In the genomic region with DNA sequence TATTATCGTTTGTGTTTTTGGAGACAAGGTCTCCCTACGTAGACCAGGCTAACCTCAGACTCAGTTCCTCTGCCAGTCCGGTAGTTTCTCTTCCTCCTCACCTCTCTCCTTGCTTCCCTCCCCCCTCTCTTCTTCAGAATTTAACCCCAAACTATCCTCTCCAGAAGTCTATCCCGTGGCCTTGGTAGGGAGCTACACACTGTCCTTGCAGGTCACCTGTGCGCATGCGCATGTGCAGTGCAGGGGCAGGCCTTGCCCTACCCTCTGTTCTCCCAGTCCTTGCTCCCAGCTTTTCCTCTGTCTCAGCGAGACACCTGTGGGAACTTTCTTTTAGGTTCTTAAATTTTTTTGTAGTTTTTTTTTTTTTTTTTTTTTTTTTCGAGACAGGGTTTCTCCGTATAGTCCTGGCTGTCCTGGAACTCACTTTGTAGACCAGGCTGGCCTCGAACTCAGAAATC, we compare ENCODE assay signal across 31 mouse cellular contexts. TPM values are rescaled to one million over a fixed set of nuclear protein-coding genes. Genes with fewer than 3 reads are reported as not detected.
A peak's percentile ranks its signal among the peaks of the same experiment; 100 is the strongest.
DNase-seq lines count a peak whose midpoint lies in the region; ATAC-seq lines count a peak whose summit lies in the region.
"Had no signal": no experiment of that assay in that cellular context is flagged by ENCODE, and none has a peak within 500 bp of the region (broad histone marks: within the 10 kb centered on the region; RNA-seq: fewer than 3 reads in every experiment).

No protein-coding gene starts in this region.

- peak overlapping the region; percentile 34; the same call in 1 of the 2 replicates for H3K4me3 ChIP-seq in limb, embryonic 10.5 days
- no peak overlapping the region for H3K4me3 ChIP-seq in limb, embryonic 13.5 days
- no peak overlapping the region for H3K4me3 ChIP-seq in intestine, embryonic 15.5 days (replicated peaks)
- H3K4me3 ChIP-seq: forebrain, embryonic 10.5 days; forebrain, embryonic 13.5 days; hindbrain, embryonic 12.5 days; hindbrain, embryonic 15.5 days had no signal

- no peak overlapping the region for H3K9ac ChIP-seq in limb, embryonic 13.5 days
- H3K9ac ChIP-seq in intestine, embryonic 15.5 days = no peak overlapping the region
- H3K9ac ChIP-seq: hindbrain, embryonic 12.5 days; hindbrain, embryonic 15.5 days had no signal

- peaks cover 32% of the 10 kb centered on the region for H3K4me1 ChIP-seq in limb, embryonic 10.5 days
- peaks cover 18% of the 10 kb centered on the region for H3K4me1 ChIP-seq in limb, embryonic 13.5 days
- peaks cover 7% of the 10 kb centered on the region for H3K4me1 ChIP-seq in intestine, embryonic 15.5 days (replicated peaks)

- no peaks in the 10 kb centered on the region for H3K36me3 ChIP-seq in limb, embryonic 10.5 days
- H3K36me3 ChIP-seq in limb, embryonic 13.5 days = no peaks in the 10 kb centered on the region
- H3K36me3 ChIP-seq in intestine, embryonic 15.5 days = no peaks in the 10 kb centered on the region
- H3K36me3 ChIP-seq: forebrain, embryonic 10.5 days; hindbrain, embryonic 12.5 days; hindbrain, embryonic 15.5 days had no signal

- H3K27me3 ChIP-seq in limb, embryonic 10.5 days (ENCODE audit: low read depth, poor library complexity, severe bottlenecking) = peaks cover 40% of the 10 kb centered on the region
- peaks cover 8% of the 10 kb centered on the region for H3K27me3 ChIP-seq in limb, embryonic 13.5 days
- peaks cover 20% of the 10 kb centered on the region for H3K27me3 ChIP-seq in intestine, embryonic 15.5 days (replicated peaks)

- peak; percentile 59 for DNase-seq in heart, adult 11 months
- no peak for DNase-seq in heart, adult 8-10 months (ENCODE audit: low spot score)
- peak; percentile 32 for DNase-seq in ES-CJ7 (ENCODE audit: low read depth, low spot score)
- DNase-seq in limb, embryonic 10.5 days (ENCODE audit: low spot score) = no peak
- DNase-seq in ovary, postnatal 14 days (ENCODE audit: low spot score) = no peak
- no peak for DNase-seq in lung, postnatal 36 days
- DNase-seq: adrenal gland, postnatal 10 days; adrenal gland, postnatal 36 days; B cell, adult 2 months; cerebellum, adult 18-20 months; cerebellum, adult 9-10 months; gastrocnemius, postnatal 10 days; gastrocnemius, postnatal 36 days; heart, adult 18-20 months had no signal

- H3K27ac ChIP-seq in limb, embryonic 10.5 days = peak overlapping the region; percentile 64; the same call in 1 of the 2 replicates
- no peak overlapping the region for H3K27ac ChIP-seq in limb, embryonic 13.5 days
- no peak overlapping the region for H3K27ac ChIP-seq in intestine, embryonic 15.5 days
- H3K27ac ChIP-seq: forebrain, embryonic 10.5 days; forebrain, embryonic 13.5 days; hindbrain, embryonic 15.5 days had no signal

- no peaks in the 10 kb centered on the region for H3K9me3 ChIP-seq in limb, embryonic 10.5 days (replicated peaks)
- no peaks in the 10 kb centered on the region for H3K9me3 ChIP-seq in limb, embryonic 13.5 days
- H3K9me3 ChIP-seq in intestine, embryonic 15.5 days = no peaks in the 10 kb centered on the region
- H3K9me3 ChIP-seq: forebrain, embryonic 10.5 days; forebrain, embryonic 13.5 days; hindbrain, embryonic 12.5 days; hindbrain, embryonic 15.5 days had no signal

- peak overlapping the region; percentile 80; the same call in 1 of the 2 replicates for H3K4me2 ChIP-seq in limb, embryonic 13.5 days (replicated peaks)
- no peak overlapping the region for H3K4me2 ChIP-seq in intestine, embryonic 15.5 days (replicated peaks)
- H3K4me2 ChIP-seq: forebrain, embryonic 13.5 days; hindbrain, embryonic 15.5 days had no signal

- WGBS in limb, embryonic 10.5 days = 76% methylated on average over 10 of the region's 10 CpGs
- 70% methylated on average over 10 of the region's 10 CpGs for WGBS in limb, embryonic 13.5 days
- 77% methylated on average over 10 of the region's 10 CpGs for WGBS in intestine, embryonic 15.5 days

- ATAC-seq in limb, embryonic 13.5 days (ENCODE audit: low FRiP score, low read depth) = no peak
- no peak for ATAC-seq in intestine, embryonic 15.5 days
- ATAC-seq: forebrain, embryonic 13.5 days; forebrain, embryonic 16.5 days had no signal

RNA-seq across cellular contexts. Expression of a gene that starts 3.3 kb away (rescaled TPM):
- not detected for total RNA-seq in heart, adult 8-10 months (2022)
- polyA plus RNA-seq in limb, embryonic 10.5 days (2016; fragmentation: Nextera tagmentation; extraction: Ambion mirVana) = not detected in 2 replicates
- 0.15 TPM in 2 replicates for polyA plus RNA-seq in limb, embryonic 13.5 days (2015; fragmentation: Nextera tagmentation; extraction: Ambion mirVana)
- polyA plus RNA-seq in intestine, embryonic 15.5 days (2015; fragmentation: Nextera tagmentation; extraction: Ambion mirVana) = not detected in 2 replicates
- total RNA-seq: adrenal gland, adult 18-20 months; adrenal gland, postnatal 10 days; adrenal gland, postnatal 36 days; ES-E14; gastrocnemius, adult 18-20 months; gastrocnemius, postnatal 10 days; gastrocnemius, postnatal 36 days; heart, adult 18-20 months; heart, postnatal 25 days; hematopoietic stem cell, adult 5-6 weeks had no signal
- polyA plus RNA-seq: embryonic facial prominence, embryonic 11.5 days; embryonic facial prominence, embryonic 14.5 days; forebrain, embryonic 10.5 days; forebrain, embryonic 13.5 days; forebrain, embryonic 16.5 days; heart, embryonic 11.5 days; heart, embryonic 14.5 days; heart, postnatal 0 days; hindbrain, embryonic 12.5 days; hindbrain, embryonic 15.5 days had no signal

RNA-seq across cellular contexts. Expression of a gene that starts 19.4 kb away (rescaled TPM):
- not detected for total RNA-seq in heart, adult 8-10 months (2022)
- polyA plus RNA-seq in limb, embryonic 10.5 days (2016; fragmentation: Nextera tagmentation; extraction: Ambion mirVana) = 0.40 and 0.58 TPM in 2 replicates
- 1.9 and 2.2 TPM in 2 replicates for polyA plus RNA-seq in limb, embryonic 13.5 days (2015; fragmentation: Nextera tagmentation; extraction: Ambion mirVana)
- polyA plus RNA-seq in intestine, embryonic 15.5 days (2015; fragmentation: Nextera tagmentation; extraction: Ambion mirVana) = 0.56 and 0.59 TPM in 2 replicates
- total RNA-seq: adrenal gland, adult 18-20 months; adrenal gland, postnatal 10 days; adrenal gland, postnatal 36 days; ES-E14; gastrocnemius, adult 18-20 months; gastrocnemius, postnatal 10 days; gastrocnemius, postnatal 36 days; heart, adult 18-20 months; heart, postnatal 25 days had no signal
- polyA plus RNA-seq: heart, postnatal 0 days had no signal

Comparison
In these comparisons a context has a peak if more than half of its experiments do, and no peak if none do; other contexts are left out.
1. DNase-seq: peak in heart, adult 11 months (single experiment) and ES-CJ7 (single experiment); none in heart, adult 8-10 months (single experiment), limb, embryonic 10.5 days (single experiment), ovary, postnatal 14 days (single experiment) and lung, postnatal 36 days (single experiment).